Mouse (Mus musculus) intestine, postnatal 0 days (tissue): ENCODE data around the gene Pde4c. TPM values are rescaled to one million over a fixed set of nuclear protein-coding genes. Genes with fewer than 3 reads are reported as not detected.

Experiments
- ATAC-seq: fragments of 200-750 bp; cut with Nextera tagmentation; 2 replicates; pipeline ENCODE4 v1.8.0; 2017; ENCODE audit warnings: mild to moderate bottlenecking, moderate TSS enrichment, moderate library complexity
- H3K27ac ChIP-seq: fragments of 300-500 bp; sonication (generic); 2 replicates; pipeline ENCODE4 v1.5.1; 2014; ENCODE audit warnings: mild to moderate bottlenecking, low read depth, low read length, moderate library complexity
- H3K27me3 ChIP-seq: fragments of 300-500 bp; sonication (generic); replicated peaks from 2 replicates; pipeline ENCODE4 v1.6.1; 2014; ENCODE audit warnings: low read length, mixed read lengths; ENCODE audit not compliant: control insufficient read depth, insufficient read depth
- H3K36me3 ChIP-seq: fragments of 300-500 bp; sonication (generic); 2 replicates; pipeline ENCODE4 v1.6.1; 2014; ENCODE audit warnings: mild to moderate bottlenecking, moderate library complexity; ENCODE audit not compliant: control insufficient read depth, insufficient read depth
- H3K4me1 ChIP-seq: fragments of 300-500 bp; sonication (generic); replicated peaks from 2 replicates; pipeline ENCODE4 v1.6.1; 2014; ENCODE audit warnings: antibody characterized with exemption, low read length, mixed read lengths; ENCODE audit not compliant: control insufficient read depth, insufficient read depth
- H3K4me2 ChIP-seq: fragments of 300-500 bp; sonication (generic); replicated peaks from 2 replicates; pipeline ENCODE4 v1.6.1; 2014; ENCODE audit warnings: low read depth, mild to moderate bottlenecking, moderate library complexity
- H3K4me3 ChIP-seq: fragments of 300-500 bp; sonication (generic); 2 replicates; pipeline ENCODE4 v1.5.1; 2014; ENCODE audit warnings: low read depth, low read length
- H3K9ac ChIP-seq: fragments of 300-500 bp; sonication (generic); 2 replicates; pipeline ENCODE4 v1.6.1; 2014; ENCODE audit warnings: mild to moderate bottlenecking, low read depth, low read length
- H3K9me3 ChIP-seq: fragments of 300-500 bp; sonication (generic); 2 replicates; pipeline ENCODE4 v1.6.1; 2016; ENCODE audit warnings: mixed run types; ENCODE audit not compliant: control insufficient read depth
- CTCF ChIP-seq: sonication (generic); IDR thresholded peaks from 2 replicates; pipeline ENCODE4 v1.5.1; 2016; ENCODE audit warnings: low read depth, mild to moderate bottlenecking, control low read depth, antibody characterized with exemption, moderate library complexity
- WGBS: fragments of 180-500 bp; shearing (Covaris S2); extraction: QIAGEN DNeasy Blood & Tissue Kit; methylation state at CpG from one replicate; pipeline ENCODE4 v1.1.7; 2014; 5-methylcytosine and 5-hydroxymethylcytosine counted together
- polyA plus RNA-seq: library from polyadenylated mRNA; unstranded; fragments of >200 nt; fragmentation: Nextera tagmentation; extraction: Ambion mirVana; gene quantifications from 2 replicates; pipeline ENCODE4 v1.2.1, GENCODE M21; 2015

The Pde4c gene
- polyA plus RNA-seq, 1 experiment from 2014 or later: 0.21 TPM

DNA sequence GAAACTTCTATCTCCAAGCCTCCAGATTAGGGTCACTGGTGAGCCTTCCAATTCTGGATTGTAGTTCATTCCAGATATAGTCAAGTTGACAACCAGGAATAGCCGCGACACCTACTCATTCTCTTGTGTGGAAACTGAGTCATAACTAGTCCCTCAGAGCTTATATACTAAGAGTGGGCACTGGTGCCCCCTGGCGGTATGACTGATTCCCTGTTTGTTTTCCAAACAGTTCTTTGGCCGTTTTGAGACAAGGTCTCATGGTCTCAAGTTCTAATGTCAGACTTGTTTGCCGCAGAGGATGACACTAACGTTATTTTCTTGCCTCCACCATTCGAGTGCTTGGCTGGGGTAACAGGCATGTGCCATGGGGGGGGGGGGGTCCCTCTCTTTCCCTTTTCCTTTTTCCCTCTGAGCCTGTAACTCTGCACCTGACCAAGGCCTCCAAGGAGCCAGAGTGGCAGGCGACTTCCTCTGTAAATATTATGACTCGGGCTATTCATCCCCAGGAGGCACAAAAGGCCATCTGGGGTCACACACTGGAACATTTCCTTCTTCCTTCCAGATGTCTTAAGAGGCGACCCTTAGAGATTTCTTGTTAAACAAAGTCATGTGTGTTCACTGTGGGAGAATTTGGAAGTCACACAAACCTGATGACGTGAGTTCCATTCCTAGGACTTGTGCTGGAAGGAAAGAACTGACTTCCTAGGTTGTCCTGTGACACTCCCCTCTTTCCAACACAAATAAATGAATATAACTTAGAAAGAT is 28.7 kb downstream of the Pde4c start:
- H3K4me2 ChIP-seq: peak overlapping the region; percentile 54; the same call in 1 of the 2 replicates
- no peaks in the 10 kb centered on the region for H3K9me3 ChIP-seq
- H3K4me1 ChIP-seq: peaks cover 5% of the 10 kb centered on the region
- WGBS: 25% methylated on average over 11 of the region's 11 CpGs
- H3K36me3 ChIP-seq: peaks cover 14% of the 10 kb centered on the region
- peaks cover 3% of the 10 kb centered on the region; the same call in 1 of the 2 replicates for H3K27me3 ChIP-seq
- peak; percentile 81 for TF ChIP-seq CTCF
- H3K4me3 ChIP-seq: no peak overlapping the region
- peak overlapping the region; percentile 71 for H3K27ac ChIP-seq
- H3K9ac ChIP-seq: peak overlapping the region; percentile 40; the same call in 1 of the 2 replicates
- ATAC-seq: no peak

- Histone ChIP-seq H3K4me1 (peaks cover 5% of the 10 kb centered on the region), H3K4me3 (no peak overlapping the region), H3K4me2 (peak overlapping the region; percentile 54), H3K36me3 (peaks cover 24% of the 10 kb centered on the region), H3K9me3 (no peaks in the 10 kb centered on the region), H3K27me3 (no peaks in the 10 kb centered on the region), H3K9ac (peak overlapping the region; percentile 40; the same call in 1 of the 2 replicates), H3K27ac (peak overlapping the region; percentile 78)
- no peak for TF ChIP-seq CTCF
- ATAC-seq: no peak
- WGBS: 16% methylated on average over 21 of the region's 21 CpGs
These were observed 29.6 kb downstream of the Pde4c start for GRCm38 (mm10) chr8:70753151-70753550.

GRCm38 (mm10) chr8:70754043-70754870 is 30.7 kb downstream of the Pde4c start, which contains the start of gene Rab3a:
Gene Rab3a, plus strand, starts transcription at chr8:70754679.
- H3K4me2 ChIP-seq: peak within 1 kb of the TSS; percentile 97
- peaks cover 5% of the 10 kb centered on the region for H3K4me1 ChIP-seq
- peak within 1 kb of the TSS; percentile 78 for H3K27ac ChIP-seq
- H3K9me3 ChIP-seq: no peaks in the 10 kb centered on the region
- no peak for TF ChIP-seq CTCF
- peak within 1 kb of the TSS; percentile 63 for H3K9ac ChIP-seq
- H3K36me3 ChIP-seq: peaks cover 25% of the 10 kb centered on the region
- no peaks in the 10 kb centered on the region for H3K27me3 ChIP-seq
- 7% methylated on average over 37 of the region's 37 CpGs for WGBS
- peak within 1 kb of the TSS; percentile 80 for H3K4me3 ChIP-seq
- peak; percentile 96 for ATAC-seq

DNA sequence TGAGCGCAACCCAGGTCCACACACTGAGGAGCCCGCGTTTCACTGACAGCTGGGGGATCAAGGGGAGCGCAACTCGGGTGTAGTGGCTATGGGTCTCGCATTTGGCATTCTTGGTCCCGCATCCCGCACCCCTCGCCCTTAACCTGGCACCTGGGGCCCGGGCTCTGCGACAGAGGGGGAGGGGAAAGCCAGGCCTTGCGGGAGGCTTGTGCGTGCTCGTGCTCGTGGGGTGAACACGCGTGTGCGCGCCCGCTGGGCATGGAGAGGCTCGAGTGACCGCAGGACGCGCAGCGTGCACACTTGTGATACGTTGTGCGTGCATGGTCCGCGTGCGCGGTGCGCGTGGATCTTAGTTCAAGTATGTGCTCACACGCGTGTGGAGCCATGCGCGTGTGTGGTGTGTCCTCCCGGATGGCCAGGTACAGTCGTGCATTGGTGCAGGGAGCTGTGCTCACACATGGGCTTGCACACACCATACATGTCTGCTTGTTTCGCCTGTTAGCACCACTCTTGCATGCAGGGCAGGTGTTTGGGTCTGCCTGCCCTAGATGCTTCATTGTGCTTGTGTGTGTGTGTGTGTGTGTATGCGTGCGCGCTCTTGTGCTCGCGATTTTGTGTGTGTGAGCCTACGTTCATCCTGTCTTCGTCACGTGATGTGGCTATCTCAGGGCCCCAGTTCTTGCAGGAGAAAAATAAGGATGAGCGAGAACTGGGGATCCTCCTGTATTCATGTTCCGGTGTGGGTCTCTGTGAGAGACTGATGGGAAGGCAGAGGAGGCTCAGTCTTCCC is 31.5 kb downstream of the Pde4c start:
- Histone ChIP-seq H3K4me2 (peak overlapping the region; percentile 97), H3K4me3 (peak overlapping the region; percentile 80), H3K9me3 (no peaks in the 10 kb centered on the region), H3K4me1 (peaks cover 5% of the 10 kb centered on the region), H3K36me3 (peaks cover 25% of the 10 kb centered on the region), H3K27me3 (no peaks in the 10 kb centered on the region), H3K9ac (peak overlapping the region; percentile 63), H3K27ac (peak overlapping the region; percentile 35; the same call in 1 of the 2 replicates)
- peak; percentile 41 for ATAC-seq
- 0 out of 2 replicates have a peak, but pooled peaks have one; percentile 1 for TF ChIP-seq CTCF
- 10% methylated on average over 47 of the region's 50 CpGs for WGBS

DNA sequence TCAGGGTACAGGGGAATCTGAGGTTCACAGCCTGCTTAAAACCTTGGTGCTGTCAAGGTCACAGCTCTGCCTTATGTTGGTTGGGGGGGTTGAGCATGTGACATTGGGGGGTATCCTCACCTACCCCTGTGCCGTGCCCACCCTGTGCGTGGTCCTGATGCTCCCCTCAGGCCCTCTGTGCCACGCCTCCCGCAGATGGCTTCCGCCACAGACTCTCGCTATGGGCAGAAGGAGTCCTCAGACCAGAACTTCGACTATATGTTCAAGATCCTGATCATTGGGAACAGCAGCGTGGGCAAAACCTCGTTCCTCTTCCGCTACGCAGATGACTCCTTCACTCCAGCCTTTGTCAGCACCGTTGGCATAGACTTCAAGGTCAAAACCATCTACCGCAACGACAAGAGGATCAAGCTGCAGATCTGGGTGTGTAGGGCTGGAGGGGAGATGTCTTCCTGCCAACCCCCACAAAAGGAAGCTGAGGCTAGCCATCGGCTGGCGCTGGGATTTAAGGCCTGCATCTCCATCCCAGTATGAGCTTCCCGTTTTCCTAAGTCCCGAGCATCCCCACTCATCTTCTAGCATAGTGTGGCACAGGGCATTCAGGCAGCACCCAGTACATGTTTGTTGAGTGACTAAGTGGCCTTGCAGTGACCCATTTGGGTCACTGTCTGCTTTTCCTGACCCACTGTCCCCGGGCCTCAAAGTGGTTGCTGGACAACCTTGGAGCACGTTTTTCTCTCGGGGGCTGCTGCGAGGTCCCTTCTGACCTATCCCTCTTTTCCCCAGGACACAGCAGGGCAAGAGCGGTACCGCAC is 32.3 kb downstream of the Pde4c start:
- no peaks in the 10 kb centered on the region for H3K27me3 ChIP-seq
- WGBS: 80% methylated on average over 24 of the region's 24 CpGs
- H3K4me1 ChIP-seq: peaks cover 5% of the 10 kb centered on the region
- H3K27ac ChIP-seq: no peak overlapping the region
- no peak for ATAC-seq
- peaks cover 25% of the 10 kb centered on the region for H3K36me3 ChIP-seq
- H3K4me3 ChIP-seq: no peak overlapping the region
- H3K4me2 ChIP-seq: peak overlapping the region; percentile 97
- no peaks in the 10 kb centered on the region for H3K9me3 ChIP-seq
- no peak overlapping the region for H3K9ac ChIP-seq
- no peak for TF ChIP-seq CTCF
